Mouse (Mus musculus) myocyte (in vitro differentiated cells): Measurements from ENCODE around the gene Nsun6.

Source experiments
- CEBPB ChIP-seq: IDR thresholded peaks from 2 replicates; pipeline ENCODE4 v1.6.1; 2011; ENCODE audit warnings: mild to moderate bottlenecking, moderate library complexity; ENCODE audit not compliant: poor library complexity, insufficient read depth, severe bottlenecking
- E2F4 ChIP-seq: IDR thresholded peaks from one replicate; pipeline ENCODE4 v1.6.1; 2011; ENCODE audit warnings: mild to moderate bottlenecking, control low read depth, moderate library complexity; ENCODE audit not compliant: insufficient read depth
- MAX ChIP-seq: IDR thresholded peaks from one replicate; pipeline ENCODE4 v1.6.1; 2011; ENCODE audit warnings: low read depth, mild to moderate bottlenecking, control low read depth
- MYOG ChIP-seq, 3 experiments: IDR thresholded peaks; one replicate each; pipeline ENCODE4 v1.6.1; 2011; ENCODE audit warnings: control low read depth in 2 of 3, low read depth in 2 of 3, mild to moderate bottlenecking in 2 of 3; ENCODE audit not compliant: insufficient read length in 2 of 3, control insufficient read depth in 1 of 3, insufficient read depth in 1 of 3
- POLR2A ChIP-seq: IDR thresholded peaks from one replicate; pipeline ENCODE4 v1.6.1; 2011; ENCODE audit warnings: low read depth, mild to moderate bottlenecking, control low read depth, moderate library complexity; ENCODE audit not compliant: insufficient read length
- POLR2AphosphoS2 ChIP-seq: IDR thresholded peaks from one replicate; pipeline ENCODE4 v1.6.1; 2011; ENCODE audit warnings: low read depth, control low read depth; ENCODE audit not compliant: insufficient read length
- SRF ChIP-seq: IDR thresholded peaks from one replicate; pipeline ENCODE4 v1.6.1; 2011; ENCODE audit warnings: low read depth; ENCODE audit not compliant: control insufficient read depth, insufficient read length
- TCF12 ChIP-seq: IDR thresholded peaks from one replicate; pipeline ENCODE4 v1.6.1; 2011; ENCODE audit warnings: mild to moderate bottlenecking, control low read depth; ENCODE audit not compliant: poor library complexity, insufficient read depth, severe bottlenecking

- TF ChIP-seq E2F4 (no peak), CEBPB (no peak), MAX (no peak), POLR2AphosphoS2 (no peak), POLR2A (no peak), MYOG (IDR thresholded peaks at IDR 0.05; ENCODE audit: control insufficient read depth in 1 of 3, insufficient read depth in 1 of 3, insufficient read length in 2 of 3, low read depth in 2 of 3) (no peak), SRF (no peak), TCF12 (no peak)
These were observed 27.1 kb downstream of the Nsun6 start for GRCm38 (mm10) chr2:15027816-15028215.
